Mouse (Mus musculus): ENCODE data around the gene Urb2.

- TF ChIP-seq USF1 (IDR thresholded peaks at IDR 0.05; ENCODE audit: low read depth) (no peak), CTCF (IDR thresholded peaks at IDR 0.05; ENCODE audit: control insufficient read depth, insufficient read depth, insufficient read length) (no peak), MYOG (IDR thresholded peaks at IDR 0.05; ENCODE audit: control insufficient read depth, extremely low read depth, insufficient read length) (no peak)
These were observed 32.2 kb upstream of the Urb2 start for GRCm38 (mm10) chr8:123989128-123989527.

All from C2C12 (cell line).